Mouse (Mus musculus) kidney, adult 2 months (tissue): Measurements from ENCODE around the gene Dusp27. TPM values are rescaled to one million over a fixed set of nuclear protein-coding genes. Genes with fewer than 3 reads are reported as not detected.
A peak's percentile ranks its signal among the peaks of the same experiment; 100 is the strongest.
"Not testable (repeated sequence)": the region's sequence is repeated elsewhere in the genome, so short reads cannot be mapped to it uniquely, and the experiment has no call there.

Source experiments
- DNase-seq: peaks from one replicate; pipeline ENCODE4 v3.0.0; 2021
- H3K27ac ChIP-seq: fragments of 200-500 bp; 2 replicates; pipeline ENCODE4 v1.5.1; 2012; ENCODE audit warnings: low read depth, low read length, control low read depth, inconsistent platforms; ENCODE audit not compliant: insufficient read depth
- H3K27me3 ChIP-seq: fragments of 200-500 bp; replicated peaks from 2 replicates; pipeline ENCODE4 v1.6.1; 2012; ENCODE audit warnings: mild to moderate bottlenecking, moderate library complexity, low read length, inconsistent platforms; ENCODE audit not compliant: control insufficient read depth, insufficient read depth
- H3K36me3 ChIP-seq: fragments of 200-500 bp; 2 replicates; pipeline ENCODE4 v1.6.1; 2012; ENCODE audit warnings: mild to moderate bottlenecking, moderate library complexity, low read length, inconsistent platforms; ENCODE audit not compliant: control insufficient read depth, insufficient read depth
- H3K4me1 ChIP-seq: fragments of 200-500 bp; 2 replicates; pipeline ENCODE4 v1.6.1; 2011; ENCODE audit warnings: low read length; ENCODE audit not compliant: control insufficient read depth, insufficient read depth
- H3K4me3 ChIP-seq: fragments of 200-500 bp; 2 replicates; pipeline ENCODE4 v1.5.1; 2011; ENCODE audit warnings: mild to moderate bottlenecking, low read depth, low read length, control low read depth; ENCODE audit not compliant: insufficient read depth
- CTCF ChIP-seq: fragments of 200-500 bp; conservative IDR thresholded peaks from 2 replicates; pipeline ENCODE4 v1.5.1; 2011; ENCODE audit warnings: low read depth, mild to moderate bottlenecking, control low read depth, low read length, moderate library complexity, mixed read lengths; ENCODE audit not compliant: insufficient read depth, insufficient read length
- POLR2A ChIP-seq: fragments of 200-500 bp; IDR thresholded peaks from one replicate; pipeline ENCODE4 v1.6.1; 2011; ENCODE audit warnings: low read depth, low read length, control low read depth
- WGBS: fragments of 180-500 bp; shearing (Covaris S2); methylation state at CpG from one replicate; pipeline ENCODE4 v1.1.7; 2018; 5-methylcytosine and 5-hydroxymethylcytosine counted together
- polyA plus RNA-seq: library from polyadenylated mRNA; depleted of rRNA; stranded (reverse); fragments of >200 nt; gene quantifications from 2 replicates; pipeline ENCODE4 v1.2.3, GENCODE M21; 2012

Dusp27 gene
- polyA plus RNA-seq, 1 experiment: 0.30 TPM

- Histone ChIP-seq H3K36me3 (no peaks in the 10 kb centered on the region), H3K27me3 (no peaks in the 10 kb centered on the region), H3K4me3 (no peak overlapping the region), H3K4me1 (no peaks in the 10 kb centered on the region), H3K27ac (no peak overlapping the region)
- 90% methylated on average over 11 of the region's 11 CpGs for WGBS
- TF ChIP-seq POLR2A (no peak), CTCF (no peak)
- DNase-seq: no peak
Observed at GRCm38 (mm10) chr1:166146626-166147025, 18.9 kb upstream of the Dusp27 start.

GRCm38 (mm10) chr1:166142369-166142768, 14.6 kb upstream of the Dusp27 start:
- 0 out of 2 replicates have a peak, but pooled peaks cover 6% of the 10 kb centered on the region for H3K4me1 ChIP-seq
- H3K27ac ChIP-seq: no peak overlapping the region
- H3K36me3 ChIP-seq: no peaks in the 10 kb centered on the region
- no peaks in the 10 kb centered on the region for H3K27me3 ChIP-seq
- H3K4me3 ChIP-seq: no peak overlapping the region
- TF ChIP-seq POLR2A: no peak
- TF ChIP-seq CTCF: no peak
- no peak for DNase-seq
- 84% methylated on average over 6 of the region's 6 CpGs for WGBS

GRCm38 (mm10) chr1:166141868-166142267, 14.1 kb upstream of the Dusp27 start:
- DNase-seq, H3K36me3 ChIP-seq, H3K4me1 ChIP-seq, H3K4me3 ChIP-seq, H3K27ac ChIP-seq, H3K27me3 ChIP-seq: not testable (repeated sequence)
- WGBS: 91% methylated on average over 9 of the region's 9 CpGs

GRCm38 (mm10) chr1:166139620-166140184, 12.0 kb upstream of the Dusp27 start:
- H3K4me1 ChIP-seq: 0 out of 2 replicates have a peak, but pooled peaks cover 6% of the 10 kb centered on the region
- 86% methylated on average over 4 of the region's 4 CpGs for WGBS
- TF ChIP-seq CTCF (no peak), POLR2A (no peak)
- no peaks in the 10 kb centered on the region for H3K36me3 ChIP-seq
- H3K4me3 ChIP-seq: no peak overlapping the region
- H3K27ac ChIP-seq: no peak overlapping the region
- H3K27me3 ChIP-seq: no peaks in the 10 kb centered on the region
- DNase-seq: no peak

GRCm38 (mm10) chr1:166139113-166139512, 11.4 kb upstream of the Dusp27 start:
- TF ChIP-seq CTCF (no peak), POLR2A (no peak)
- no peak for DNase-seq
- Histone ChIP-seq H3K27me3 (no peaks in the 10 kb centered on the region), H3K4me3 (no peak overlapping the region), H3K4me1 (0 out of 2 replicates have a peak, but pooled peaks cover 6% of the 10 kb centered on the region), H3K27ac (no peak overlapping the region), H3K36me3 (no peaks in the 10 kb centered on the region)
- 98% methylated on average over 3 of the region's 3 CpGs for WGBS

GRCm38 (mm10) chr1:166138136-166138535, 10.4 kb upstream of the Dusp27 start:
- Histone ChIP-seq H3K27me3 (no peaks in the 10 kb centered on the region), H3K4me3 (no peak overlapping the region), H3K4me1 (0 out of 2 replicates have a peak, but pooled peaks cover 6% of the 10 kb centered on the region), H3K36me3 (no peaks in the 10 kb centered on the region), H3K27ac (no peak overlapping the region)
- TF ChIP-seq POLR2A (no peak), CTCF (no peak)
- WGBS: 33% methylated on average over 13 of the region's 13 CpGs
- DNase-seq: peak; percentile 46

GRCm38 (mm10) chr1:166137244-166137938, 9.7 kb upstream of the Dusp27 start:
- H3K4me1 ChIP-seq: 0 out of 2 replicates have a peak, but pooled peaks cover 6% of the 10 kb centered on the region
- no peak for DNase-seq
- WGBS: 69% methylated on average over 7 of the region's 7 CpGs
- H3K36me3 ChIP-seq: no peaks in the 10 kb centered on the region
- H3K4me3 ChIP-seq: no peak overlapping the region
- no peaks in the 10 kb centered on the region for H3K27me3 ChIP-seq
- TF ChIP-seq POLR2A (no peak), CTCF (no peak)
- no peak overlapping the region for H3K27ac ChIP-seq
